Mouse (Mus musculus): ENCODE measurements around the gene Edf1. TPM values are rescaled to one million over a fixed set of nuclear protein-coding genes. Genes with fewer than 3 reads are reported as not detected.

Gene Edf1
- polyA plus RNA-seq, 1 experiment from 2014 or later: 496 TPM

DNA sequence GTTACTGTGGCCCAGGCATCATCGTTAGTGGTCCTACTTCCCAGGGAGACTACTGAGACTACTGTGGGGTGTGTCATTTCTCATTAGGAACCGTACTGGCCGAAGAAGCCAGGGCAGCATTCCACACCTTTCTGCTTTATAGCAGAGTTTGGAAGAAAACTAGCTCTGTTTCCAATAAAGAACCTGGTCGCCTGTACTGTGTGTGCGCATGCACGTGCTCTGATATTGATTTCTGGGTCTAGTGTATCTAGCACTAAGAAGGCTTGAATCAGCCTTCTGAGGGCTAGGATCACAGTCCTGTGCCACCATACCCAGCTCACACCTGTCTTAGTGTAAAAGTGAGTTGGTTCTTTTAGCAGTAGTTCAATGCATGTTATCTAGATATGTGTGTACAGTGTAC lies 1.1 kb downstream of the Edf1 start:
- 37% methylated on average over 6 of the region's 6 CpGs for WGBS
- TF ChIP-seq CTCF (IDR thresholded peaks at IDR 0.05; ENCODE audit: low read depth): no peak
- H3K4me2 ChIP-seq (replicated peaks; ENCODE audit: low read depth): peak overlapping the region; percentile 91
- H3K27ac ChIP-seq (ENCODE audit: low read depth, low read length): peak overlapping the region; percentile 97
- H3K9me3 ChIP-seq (ENCODE audit: control insufficient read depth): no peaks in the 10 kb centered on the region
- H3K27me3 ChIP-seq (replicated peaks; ENCODE audit: control insufficient read depth, insufficient read depth, low read length): no peaks in the 10 kb centered on the region
- peaks cover 2% of the 10 kb centered on the region; the same call in 1 of the 2 replicates for H3K4me1 ChIP-seq (replicated peaks; ENCODE audit: control insufficient read depth, insufficient read depth, low read length)
- no peak for ATAC-seq
- peak overlapping the region; percentile 98 for H3K4me3 ChIP-seq (ENCODE audit: low read depth, low read length)
- H3K36me3 ChIP-seq (ENCODE audit: control insufficient read depth, insufficient read depth): peaks cover 35% of the 10 kb centered on the region
- peak overlapping the region; percentile 87; the same call in 1 of the 2 replicates for H3K9ac ChIP-seq (ENCODE audit: low read depth, low read length)

DNA sequence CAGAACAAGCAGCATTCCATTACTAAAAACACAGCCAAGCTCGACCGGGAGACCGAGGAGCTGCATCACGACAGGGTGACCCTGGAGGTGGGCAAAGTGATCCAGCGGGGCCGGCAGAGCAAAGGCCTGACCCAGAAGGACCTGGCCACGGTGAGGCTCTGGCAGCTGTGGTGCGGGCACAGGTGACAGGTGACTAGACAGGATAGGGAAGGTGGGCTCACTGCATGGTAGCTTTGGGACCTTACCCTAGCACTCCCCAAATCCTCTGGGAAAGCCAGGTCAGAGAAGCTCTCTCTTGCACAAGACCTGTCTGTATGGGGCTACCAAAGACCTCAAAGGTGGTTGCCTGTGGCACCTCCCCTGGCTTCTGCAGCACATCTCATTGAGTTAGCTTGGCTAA lies 2.9 kb downstream of the Edf1 start:
- no peak for TF ChIP-seq CTCF (IDR thresholded peaks at IDR 0.05; ENCODE audit: low read depth)
- H3K9me3 ChIP-seq (ENCODE audit: control insufficient read depth): no peaks in the 10 kb centered on the region
- no peaks in the 10 kb centered on the region for H3K27me3 ChIP-seq (replicated peaks; ENCODE audit: control insufficient read depth, insufficient read depth, low read length)
- 62% methylated on average over 8 of the region's 8 CpGs for WGBS
- no peak overlapping the region for H3K4me3 ChIP-seq (ENCODE audit: low read depth, low read length)
- peak; percentile 1; the same call in 1 of the 2 replicates for ATAC-seq
- no peak overlapping the region for H3K9ac ChIP-seq (ENCODE audit: low read depth, low read length)
- no peak overlapping the region for H3K4me2 ChIP-seq (replicated peaks; ENCODE audit: low read depth)
- H3K27ac ChIP-seq (ENCODE audit: low read depth, low read length): peak overlapping the region; percentile 3; the same call in 1 of the 2 replicates
- peaks cover 53% of the 10 kb centered on the region for H3K36me3 ChIP-seq (ENCODE audit: control insufficient read depth, insufficient read depth)
- H3K4me1 ChIP-seq (replicated peaks; ENCODE audit: control insufficient read depth, insufficient read depth, low read length): peaks cover 2% of the 10 kb centered on the region; the same call in 1 of the 2 replicates

DNA sequence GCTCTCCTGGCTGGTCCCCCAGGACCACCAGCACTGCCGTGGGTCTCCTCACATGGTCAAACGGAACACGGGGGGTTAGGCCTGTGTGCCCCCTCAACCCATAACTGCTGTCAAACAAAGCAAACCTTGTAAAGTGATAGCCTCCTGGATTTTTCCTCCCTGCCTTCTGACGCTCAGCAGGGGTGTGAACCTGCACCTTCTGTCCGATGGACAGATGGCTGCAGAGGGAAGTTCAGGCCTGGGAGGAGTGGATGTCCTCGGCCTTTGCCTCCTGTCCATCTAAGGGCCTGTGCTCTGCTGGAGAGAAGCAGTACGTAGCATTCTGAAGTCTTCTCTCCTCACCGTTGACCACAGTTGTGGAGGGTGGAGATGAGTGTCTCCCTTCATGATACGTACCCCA lies 4.3 kb downstream of the Edf1 start:
- TF ChIP-seq CTCF (IDR thresholded peaks at IDR 0.05; ENCODE audit: low read depth): no peak
- WGBS: 62% methylated on average over 9 of the region's 9 CpGs
- H3K4me1 ChIP-seq (replicated peaks; ENCODE audit: control insufficient read depth, insufficient read depth, low read length): peaks cover 2% of the 10 kb centered on the region; the same call in 1 of the 2 replicates
- ATAC-seq: no peak
- no peaks in the 10 kb centered on the region for H3K27me3 ChIP-seq (replicated peaks; ENCODE audit: control insufficient read depth, insufficient read depth, low read length)
- H3K36me3 ChIP-seq (ENCODE audit: control insufficient read depth, insufficient read depth): peaks cover 62% of the 10 kb centered on the region
- no peaks in the 10 kb centered on the region for H3K9me3 ChIP-seq (ENCODE audit: control insufficient read depth)
- H3K27ac ChIP-seq (ENCODE audit: low read depth, low read length): peak overlapping the region; percentile 63
- no peak overlapping the region for H3K4me3 ChIP-seq (ENCODE audit: low read depth, low read length)
- no peak overlapping the region for H3K4me2 ChIP-seq (replicated peaks; ENCODE audit: low read depth)
- H3K9ac ChIP-seq (ENCODE audit: low read depth, low read length): no peak overlapping the region

DNA sequence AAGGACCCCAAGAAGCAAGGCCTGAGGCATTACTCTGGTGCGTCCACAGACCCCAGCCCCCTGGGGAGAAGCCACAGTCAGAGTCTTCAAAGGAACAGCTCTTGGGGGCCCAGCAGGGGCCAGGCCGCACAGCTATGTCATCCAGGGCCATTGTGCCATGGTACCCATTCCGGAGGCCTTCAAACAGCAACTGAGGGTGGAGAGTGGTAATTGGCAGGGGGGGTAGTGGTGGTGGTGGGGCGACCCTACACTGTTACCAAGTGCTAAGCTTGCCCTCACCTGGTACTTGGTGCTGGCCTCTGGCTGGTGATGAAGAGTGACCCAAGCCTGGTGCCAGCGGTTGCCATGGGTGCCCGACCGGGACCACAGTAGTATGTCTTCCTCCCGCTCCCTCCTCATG lies 8.1 kb downstream of the Edf1 start:
- no peak for ATAC-seq
- no peak for TF ChIP-seq CTCF (IDR thresholded peaks at IDR 0.05; ENCODE audit: low read depth)
- Histone ChIP-seq H3K4me1 (replicated peaks; ENCODE audit: control insufficient read depth, insufficient read depth, low read length) (no peaks in the 10 kb centered on the region), H3K4me3 (ENCODE audit: low read depth, low read length) (no peak overlapping the region), H3K4me2 (replicated peaks; ENCODE audit: low read depth) (peak overlapping the region; percentile 64), H3K27ac (ENCODE audit: low read depth, low read length) (peak overlapping the region; percentile 50; the same call in 1 of the 2 replicates), H3K27me3 (replicated peaks; ENCODE audit: control insufficient read depth, insufficient read depth, low read length) (no peaks in the 10 kb centered on the region), H3K9ac (ENCODE audit: low read depth, low read length) (no peak overlapping the region), H3K36me3 (ENCODE audit: control insufficient read depth, insufficient read depth) (peaks cover 87% of the 10 kb centered on the region), H3K9me3 (ENCODE audit: control insufficient read depth) (no peaks in the 10 kb centered on the region)
- WGBS: 89% methylated on average over 8 of the region's 8 CpGs

DNA sequence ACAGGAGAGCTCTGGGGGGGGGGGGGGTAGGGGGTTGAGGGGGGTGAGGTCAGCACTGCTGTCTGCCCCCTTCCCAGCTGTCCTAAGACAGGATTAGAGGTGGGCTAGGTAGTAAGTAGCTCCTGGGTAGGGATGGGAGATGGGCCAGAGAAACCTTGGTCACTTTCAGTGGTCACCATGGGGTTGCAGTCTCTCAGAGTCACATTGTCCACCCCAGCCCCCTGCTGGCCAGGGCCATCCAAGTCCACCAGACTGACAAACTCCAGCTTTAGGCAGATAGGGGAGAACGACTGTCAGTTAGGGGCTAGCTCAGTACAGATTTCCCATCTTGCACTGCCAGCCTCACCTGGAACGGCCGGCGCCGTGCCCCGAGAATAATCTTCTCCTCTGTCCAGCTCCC lies 8.9 kb downstream of the Edf1 start:
- Histone ChIP-seq H3K4me1 (replicated peaks; ENCODE audit: control insufficient read depth, insufficient read depth, low read length) (no peaks in the 10 kb centered on the region), H3K36me3 (ENCODE audit: control insufficient read depth, insufficient read depth) (peaks cover 79% of the 10 kb centered on the region)
- peak; percentile 58 for TF ChIP-seq CTCF (IDR thresholded peaks at IDR 0.05; ENCODE audit: low read depth)

DNA sequence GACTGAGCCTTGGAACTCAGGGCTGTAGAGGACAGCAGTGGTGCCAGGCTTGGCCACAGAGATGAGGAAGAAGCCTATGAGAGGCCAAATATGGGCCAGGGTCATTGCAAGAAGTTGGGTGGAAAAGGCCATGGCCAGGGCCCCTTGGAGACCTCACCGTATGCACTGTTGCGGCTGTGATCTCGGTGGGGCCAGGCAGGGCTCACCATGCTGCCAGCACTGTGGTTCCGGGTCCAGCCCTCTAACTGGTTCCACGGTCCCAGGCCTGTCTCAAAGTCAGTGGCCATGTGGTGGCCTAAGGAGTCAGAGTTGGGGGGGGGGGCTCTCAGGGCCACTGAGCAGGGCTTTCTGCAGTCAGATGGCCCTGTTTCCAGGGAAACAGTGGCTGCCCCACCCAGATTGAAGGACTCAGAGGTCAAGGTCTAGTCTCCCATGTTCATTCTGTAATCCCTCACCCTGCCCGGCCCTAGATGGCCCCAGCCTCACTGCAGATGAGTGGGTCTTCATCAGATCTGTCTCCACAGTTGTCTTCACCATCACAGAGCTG lies 10.9 kb downstream of the Edf1 start:
- Histone ChIP-seq H3K4me3 (ENCODE audit: low read depth, low read length) (peak overlapping the region; percentile 46), H3K9me3 (ENCODE audit: control insufficient read depth) (no peaks in the 10 kb centered on the region), H3K27me3 (replicated peaks; ENCODE audit: control insufficient read depth, insufficient read depth, low read length) (no peaks in the 10 kb centered on the region), H3K4me1 (replicated peaks; ENCODE audit: control insufficient read depth, insufficient read depth, low read length) (0 out of 2 replicates have a peak, but pooled peaks cover 3% of the 10 kb centered on the region), H3K9ac (ENCODE audit: low read depth, low read length) (0 out of 2 replicates have a peak overlapping the region, but pooled peaks have one; percentile 51), H3K4me2 (replicated peaks; ENCODE audit: low read depth) (peak overlapping the region; percentile 64), H3K36me3 (ENCODE audit: control insufficient read depth, insufficient read depth) (peaks cover 59% of the 10 kb centered on the region), H3K27ac (ENCODE audit: low read depth, low read length) (peak overlapping the region; percentile 91)
- TF ChIP-seq CTCF (IDR thresholded peaks at IDR 0.05; ENCODE audit: low read depth): no peak
- 28% methylated on average over 6 of the region's 6 CpGs for WGBS
- peak; percentile 23 for ATAC-seq

More for the DNA sequence above, 8.9 kb downstream of the Edf1 start:
- WGBS: 57% methylated on average over 6 of the region's 6 CpGs
- H3K9ac ChIP-seq (ENCODE audit: low read depth, low read length): peak overlapping the region; percentile 4; the same call in 1 of the 2 replicates
- peak overlapping the region; percentile 64; the same call in 1 of the 2 replicates for H3K27ac ChIP-seq (ENCODE audit: low read depth, low read length)
- ATAC-seq: no peak
- peak overlapping the region; percentile 64 for H3K4me2 ChIP-seq (replicated peaks; ENCODE audit: low read depth)
- no peaks in the 10 kb centered on the region for H3K27me3 ChIP-seq (replicated peaks; ENCODE audit: control insufficient read depth, insufficient read depth, low read length)
- H3K4me3 ChIP-seq (ENCODE audit: low read depth, low read length): peak overlapping the region; percentile 46; the same call in 1 of the 2 replicates
- no peaks in the 10 kb centered on the region for H3K9me3 ChIP-seq (ENCODE audit: control insufficient read depth)
